In genomic region chr9:84343435-84344095, GRCm38 (mm10) we compare ENCODE assay signal across 8 mouse cellular contexts.
DNase-seq lines count a peak whose midpoint lies in the region; ATAC-seq lines count a peak whose summit lies in the region.

No protein-coding gene starts in this region.

- 0 out of 2 replicates have a peak, but pooled peaks have one; percentile 59 for ATAC-seq in heart, embryonic 11.5 days (replicated peaks; ENCODE audit: insufficient number of reproducible peaks, low FRiP score, low TSS enrichment)
- peak; percentile 95; the same call in 1 of the 2 replicates for ATAC-seq in kidney, embryonic 14.5 days (ENCODE audit: low FRiP score, low TSS enrichment)
- ATAC-seq in limb, embryonic 12.5 days (ENCODE audit: insufficient number of reproducible peaks, insufficient read depth, low FRiP score, low TSS enrichment, low read depth): peak; percentile 81
- peak; percentile 94 for ATAC-seq in midbrain, embryonic 15.5 days (replicated peaks)

- DNase-seq in gastrocnemius, adult 18-20 months (ENCODE audit: low spot score): peak; percentile 14
- no peak for DNase-seq in gastrocnemius, postnatal 25 days
- peak; percentile 77 for DNase-seq in embryo, embryonic 9.5 days (ENCODE audit: extremely low spot score)
- peak; percentile 6 to 52 for DNase-seq in spleen, adult 18-20 months

- H3K27ac ChIP-seq in heart, embryonic 11.5 days (ENCODE audit: low read depth, low read length): no peak overlapping the region
- H3K27ac ChIP-seq in kidney, embryonic 14.5 days (ENCODE audit: low read depth, low read length): no peak overlapping the region
- no peak overlapping the region for H3K27ac ChIP-seq in limb, embryonic 12.5 days
- H3K27ac ChIP-seq in midbrain, embryonic 15.5 days: no peak overlapping the region

- 16% methylated on average over 7 of the region's 7 CpGs for WGBS in heart, embryonic 11.5 days (ENCODE audit: insufficient replicate concordance)
- 17% methylated on average over 7 of the region's 7 CpGs for WGBS in kidney, embryonic 14.5 days
- 17% methylated on average over 7 of the region's 7 CpGs for WGBS in limb, embryonic 12.5 days
- WGBS in midbrain, embryonic 15.5 days: 17% methylated on average over 7 of the region's 7 CpGs

- H3K9me3 ChIP-seq in heart, embryonic 11.5 days (replicated peaks; ENCODE audit: control insufficient read depth, low read length): no peaks in the 10 kb centered on the region
- no peaks in the 10 kb centered on the region for H3K9me3 ChIP-seq in kidney, embryonic 14.5 days (ENCODE audit: control insufficient read depth, low read length)
- H3K9me3 ChIP-seq in limb, embryonic 12.5 days: no peaks in the 10 kb centered on the region
- H3K9me3 ChIP-seq in midbrain, embryonic 15.5 days: no peaks in the 10 kb centered on the region

- H3K4me1 ChIP-seq in heart, embryonic 11.5 days (ENCODE audit: control insufficient read depth, insufficient read depth, low read length): no peaks in the 10 kb centered on the region
- no peaks in the 10 kb centered on the region for H3K4me1 ChIP-seq in kidney, embryonic 14.5 days (ENCODE audit: control insufficient read depth, insufficient read depth, low read length)
- H3K4me1 ChIP-seq in limb, embryonic 12.5 days (replicated peaks): no peaks in the 10 kb centered on the region
- H3K4me1 ChIP-seq in midbrain, embryonic 15.5 days: 0 out of 2 replicates have a peak, but pooled peaks cover 5% of the 10 kb centered on the region

- H3K27me3 ChIP-seq in heart, embryonic 11.5 days (ENCODE audit: control insufficient read depth, insufficient read depth, low read length): no peaks in the 10 kb centered on the region
- no peaks in the 10 kb centered on the region for H3K27me3 ChIP-seq in kidney, embryonic 14.5 days (ENCODE audit: control insufficient read depth, insufficient read depth, low read length)
- H3K27me3 ChIP-seq in limb, embryonic 12.5 days: no peaks in the 10 kb centered on the region
- no peaks in the 10 kb centered on the region for H3K27me3 ChIP-seq in midbrain, embryonic 15.5 days (replicated peaks)

- no peak overlapping the region for H3K4me3 ChIP-seq in heart, embryonic 11.5 days (ENCODE audit: low read depth, low read length)
- no peak overlapping the region for H3K4me3 ChIP-seq in kidney, embryonic 14.5 days (ENCODE audit: low read length)
- H3K4me3 ChIP-seq in limb, embryonic 12.5 days (replicated peaks): no peak overlapping the region
- no peak overlapping the region for H3K4me3 ChIP-seq in midbrain, embryonic 15.5 days

- no peaks in the 10 kb centered on the region for H3K36me3 ChIP-seq in heart, embryonic 11.5 days (ENCODE audit: control insufficient read depth, insufficient read depth, low read length)
- no peaks in the 10 kb centered on the region for H3K36me3 ChIP-seq in kidney, embryonic 14.5 days (ENCODE audit: control insufficient read depth, insufficient read depth, low read length)
- no peaks in the 10 kb centered on the region for H3K36me3 ChIP-seq in limb, embryonic 12.5 days
- no peaks in the 10 kb centered on the region for H3K36me3 ChIP-seq in midbrain, embryonic 15.5 days (replicated peaks)

- no peak overlapping the region for H3K9ac ChIP-seq in heart, embryonic 11.5 days (ENCODE audit: low read depth, low read length)
- no peak overlapping the region for H3K9ac ChIP-seq in kidney, embryonic 14.5 days (ENCODE audit: low read depth, low read length)
- no peak overlapping the region for H3K9ac ChIP-seq in limb, embryonic 12.5 days (replicated peaks)
- H3K9ac ChIP-seq in midbrain, embryonic 15.5 days: no peak overlapping the region

- no peak overlapping the region; the same call in 1 of the 2 replicates for H3K4me2 ChIP-seq in heart, embryonic 11.5 days
- H3K4me2 ChIP-seq in kidney, embryonic 14.5 days (replicated peaks; ENCODE audit: low read depth, low read length): no peak overlapping the region
- no peak overlapping the region for H3K4me2 ChIP-seq in limb, embryonic 12.5 days
- no peak overlapping the region for H3K4me2 ChIP-seq in midbrain, embryonic 15.5 days
